Mouse (Mus musculus) urinary bladder, postnatal 4 days (tissue): ENCODE measurements around the gene Uqcrc1.

Source experiments
- DNase-seq, 2 experiments: peaks; one replicate each; pipeline ENCODE4 v3.0.0; 2021 to 2022; ENCODE audit warnings: low spot score in 2 of 2

Uqcrc1 gene

DNA sequence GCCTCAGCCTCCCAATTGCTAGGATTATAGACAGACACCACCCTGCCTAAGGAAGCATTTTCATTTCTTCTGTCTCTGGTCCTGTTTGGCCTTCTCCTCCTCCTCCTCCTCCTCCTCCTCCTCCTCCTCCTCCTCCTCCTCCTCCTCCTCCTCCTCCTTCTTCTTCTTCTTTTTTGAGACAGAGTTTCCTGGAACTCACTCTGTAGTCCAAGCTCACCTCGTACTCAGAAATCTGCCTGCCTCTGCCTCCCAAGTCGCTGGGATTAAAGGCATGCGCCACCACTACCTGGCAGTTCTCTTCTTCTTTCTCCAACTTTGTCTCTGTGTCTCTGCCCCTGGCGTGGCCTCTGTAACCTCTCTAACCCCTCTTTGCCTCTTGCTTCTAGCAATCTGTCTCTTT is 49.3 kb downstream of the Uqcrc1 start, which contains the start of gene Ucn2:
Ucn2 (plus strand) TSS at position 301 of the 400 bp plus-strand sequence.
- no peak for DNase-seq

- DNase-seq = peak; percentile 67 to 81
Measured at GRCm38 (mm10) chr9:108987704-108988350, 51.4 kb downstream of the Uqcrc1 start.

DNA sequence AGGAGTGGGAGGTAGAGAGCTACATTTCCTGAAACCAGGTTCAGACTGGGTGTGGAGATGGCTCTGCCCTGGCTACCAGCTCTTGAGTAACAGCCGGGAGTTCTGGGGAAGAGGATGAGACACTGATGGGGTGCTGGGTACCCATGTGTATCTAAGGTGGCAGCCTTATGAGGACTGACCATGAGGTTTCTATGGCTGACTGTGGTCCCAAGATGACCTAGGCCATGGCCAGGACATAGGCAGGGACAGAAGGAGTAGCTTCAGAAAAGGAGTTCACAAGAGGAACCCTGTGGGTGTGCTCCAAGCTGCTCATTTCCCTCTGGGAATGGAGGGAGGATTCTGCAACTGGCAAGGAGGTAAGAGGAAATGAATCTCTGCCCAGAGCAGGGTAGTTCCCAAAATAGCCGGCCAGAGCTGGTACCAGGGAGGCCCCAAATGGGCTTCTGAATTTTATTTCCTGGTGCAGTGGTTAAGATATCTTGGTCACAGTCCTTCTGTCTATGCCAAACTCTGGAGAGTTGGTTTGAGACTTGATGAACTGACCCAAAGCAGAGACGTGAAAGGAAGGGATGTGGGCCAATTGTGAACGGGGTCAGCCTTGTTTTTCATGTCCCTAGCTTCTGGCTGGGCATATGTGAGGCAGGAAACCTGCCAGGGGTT is 53.5 kb downstream of the Uqcrc1 start:
- DNase-seq = no peak

- DNase-seq = no peak
Measured at GRCm38 (mm10) chr9:108990462-108990820, 54.0 kb downstream of the Uqcrc1 start.

DNA sequence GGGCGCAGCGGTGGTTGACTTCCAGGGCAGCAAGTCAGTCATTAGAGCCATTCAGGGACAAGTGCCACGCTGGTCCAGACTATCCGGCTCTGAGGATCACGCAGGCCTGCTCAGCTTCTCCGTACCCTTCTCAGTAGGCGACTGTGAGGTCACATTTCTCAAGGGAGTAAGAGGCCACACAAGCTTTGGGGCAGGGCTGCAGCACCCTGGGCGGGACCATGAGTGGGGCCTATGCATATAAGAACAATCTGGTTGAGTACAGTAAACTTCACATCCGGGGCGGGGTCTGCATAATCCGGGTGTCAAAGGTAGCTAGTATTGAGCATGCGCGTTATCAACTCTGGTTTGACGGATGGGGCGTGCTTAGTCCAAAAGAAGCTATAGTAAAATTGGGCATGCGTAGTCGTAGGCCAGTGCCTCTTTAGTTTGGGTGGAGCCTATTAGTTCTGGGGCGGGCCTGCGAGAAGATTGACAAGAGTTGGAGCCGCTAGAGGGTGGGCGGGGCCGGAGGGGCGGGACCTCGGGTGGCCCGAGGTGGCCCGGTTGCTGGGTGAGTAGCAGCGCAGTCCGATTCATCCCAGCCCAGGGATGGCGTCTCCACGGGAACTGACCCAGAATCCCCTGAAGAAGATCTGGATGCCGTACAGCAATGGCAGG is 55.1 kb downstream of the Uqcrc1 start, which contains the start of gene Pfkfb4:
Pfkfb4 (plus strand) TSS at position 351 of the 657 bp plus-strand sequence.
- DNase-seq = peak; percentile 93 to 94

DNA sequence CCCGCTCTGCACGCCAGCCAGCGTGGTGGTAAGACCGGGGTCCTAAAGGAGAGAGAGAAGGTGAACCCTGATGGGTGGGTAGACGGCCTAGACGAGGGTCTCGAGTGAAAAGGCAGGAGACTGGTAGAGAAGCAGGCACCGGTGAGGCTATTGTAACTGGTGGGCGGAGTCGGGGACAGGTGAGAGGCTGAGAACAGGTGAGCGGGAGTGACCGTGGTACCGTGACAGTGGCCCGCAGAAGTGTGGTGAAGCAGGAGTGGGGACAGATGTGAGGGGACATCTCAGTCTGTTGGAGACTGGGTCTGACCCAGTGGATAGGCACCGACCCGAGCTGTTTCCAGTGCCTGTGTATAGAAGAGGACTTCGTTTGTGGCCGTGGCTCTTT is 55.6 kb downstream of the Uqcrc1 start:
- DNase-seq = no peak

GRCm38 (mm10) chr9:108992620-108993361 is 56.4 kb downstream of the Uqcrc1 start:
- DNase-seq = no peak

- DNase-seq = no peak
Measured at GRCm38 (mm10) chr9:108996411-108996810, 60.0 kb downstream of the Uqcrc1 start.

GRCm38 (mm10) chr9:108998287-108999166 is 62.1 kb downstream of the Uqcrc1 start:
- no peak for DNase-seq

DNA sequence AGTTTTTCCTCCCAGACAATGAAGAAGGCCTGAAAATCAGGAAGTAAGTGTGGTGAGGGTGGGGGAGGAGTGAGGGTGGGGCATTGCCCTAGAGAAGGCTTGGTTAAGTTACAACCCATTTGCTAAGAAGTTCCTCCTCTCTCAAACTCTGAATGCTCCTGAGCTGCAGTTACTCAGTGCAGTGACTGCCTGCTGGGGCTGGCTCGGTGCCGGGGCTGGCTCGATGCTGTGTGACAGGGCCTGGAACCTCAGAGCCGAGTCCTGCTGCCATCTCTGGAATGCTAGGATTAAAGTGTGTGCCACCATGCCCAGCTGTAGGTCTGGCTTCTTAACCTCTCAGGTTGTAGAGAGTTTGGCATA is 62.7 kb downstream of the Uqcrc1 start:
- no peak for DNase-seq
